ENCODE assay signal across 10 mouse cellular contexts in the genomic region with DNA sequence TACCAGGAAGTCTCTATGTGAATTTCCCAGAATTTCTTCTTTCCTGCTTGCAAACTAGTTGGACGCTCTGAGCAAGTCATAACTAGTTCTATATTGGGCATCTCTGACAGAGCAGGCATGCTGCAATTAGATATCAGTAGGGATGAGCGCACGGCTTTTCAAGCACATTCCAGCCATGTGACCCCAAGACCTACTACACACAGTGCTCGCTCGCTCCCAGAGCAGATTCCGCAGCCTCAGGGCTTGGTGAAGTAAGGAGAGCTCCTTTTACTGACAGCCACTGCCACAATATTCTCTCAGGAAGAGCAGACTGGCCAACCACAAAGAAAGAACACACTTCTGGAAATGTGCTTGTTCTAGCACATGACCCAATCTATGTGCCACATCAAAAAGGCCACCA. TPM values are rescaled to one million over a fixed set of nuclear protein-coding genes. Genes with fewer than 3 reads are reported as not detected.
A peak's percentile ranks its signal among the peaks of the same experiment; 100 is the strongest.
DNase-seq lines count a peak whose midpoint lies in the region; ATAC-seq and TF ChIP-seq lines count a peak whose summit lies in the region.
"Had no signal": no experiment of that assay in that cellular context is flagged by ENCODE, and none has a peak within 500 bp of the region (broad histone marks: within the 10 kb centered on the region; RNA-seq: fewer than 3 reads in every experiment).

No protein-coding gene starts in this region.

- intact Hi-C loops in gastrocnemius, adult 2 months (cut with DNase I), result no loop called here

- ATAC-seq in embryonic facial prominence, embryonic 11.5 days (replicated peaks; ENCODE audit: insufficient number of reproducible peaks, low FRiP score, low TSS enrichment, low read depth), result no peak
- ATAC-seq in heart, embryonic 15.5 days (replicated peaks; ENCODE audit: insufficient number of reproducible peaks, insufficient read depth, low FRiP score, low read depth), result peak; percentile 73
- ATAC-seq in midbrain, embryonic 14.5 days (ENCODE audit: low FRiP score, low TSS enrichment), result no peak

- no peaks in the 10 kb centered on the region for H3K4me1 ChIP-seq in embryonic facial prominence, embryonic 11.5 days (ENCODE audit: control insufficient read depth, insufficient read depth, low read length)
- peaks cover 81% of the 10 kb centered on the region for H3K4me1 ChIP-seq in heart, embryonic 15.5 days (replicated peaks)
- H3K4me1 ChIP-seq in midbrain, embryonic 14.5 days (ENCODE audit: control insufficient read depth, insufficient read depth, low read length), result no peaks in the 10 kb centered on the region

- H3K4me3 ChIP-seq in gastrocnemius, adult 2 months, result no peak overlapping the region
- H3K4me3 ChIP-seq in embryonic facial prominence, embryonic 11.5 days (ENCODE audit: low read depth, low read length), result no peak overlapping the region
- no peak overlapping the region for H3K4me3 ChIP-seq in heart, embryonic 15.5 days
- no peak overlapping the region for H3K4me3 ChIP-seq in midbrain, embryonic 14.5 days (replicated peaks; ENCODE audit: low read depth, low read length)

- no peak overlapping the region for H3K4me2 ChIP-seq in embryonic facial prominence, embryonic 11.5 days (ENCODE audit: low read depth, low read length)
- H3K4me2 ChIP-seq in heart, embryonic 15.5 days, result 0 out of 2 replicates have a peak overlapping the region, but pooled peaks have one; percentile 3
- no peak overlapping the region for H3K4me2 ChIP-seq in midbrain, embryonic 14.5 days (ENCODE audit: low read length)
- H3K4me2 ChIP-seq: lung, embryonic 14.5 days had no signal

- H3K36me3 ChIP-seq in embryonic facial prominence, embryonic 11.5 days (replicated peaks; ENCODE audit: control insufficient read depth, insufficient read depth, low read depth, low read length), result no peaks in the 10 kb centered on the region
- H3K36me3 ChIP-seq in heart, embryonic 15.5 days, result no peaks in the 10 kb centered on the region
- H3K36me3 ChIP-seq in midbrain, embryonic 14.5 days (ENCODE audit: control insufficient read depth, insufficient read depth, low read length), result no peaks in the 10 kb centered on the region

- DNase-seq in gastrocnemius, adult 2 months, result peak; percentile 77
- no peak for DNase-seq in gastrocnemius, postnatal 4 days (ENCODE audit: low spot score in 2 of 2)
- DNase-seq in 3T3-L1 (ENCODE audit: low read depth, low spot score), result peak; percentile 67
- DNase-seq in embryonic facial prominence, embryonic 11.5 days (ENCODE audit: low spot score), result peak; percentile 66
- DNase-seq in layer of hippocampus, adult 18-20 months (ENCODE audit: low spot score in 2 of 2), result no peak
- DNase-seq in yolk sac, embryonic 10.5 days (ENCODE audit: low spot score), result no peak
- DNase-seq in midbrain, embryonic 14.5 days, result no peak
- DNase-seq: lung, embryonic 14.5 days; right cerebral cortex, postnatal 14 days had no signal

- H3K27ac ChIP-seq in gastrocnemius, adult 2 months, result peak overlapping the region; percentile 88
- no peak overlapping the region for H3K27ac ChIP-seq in embryonic facial prominence, embryonic 11.5 days (replicated peaks; ENCODE audit: low read depth, low read length)
- H3K27ac ChIP-seq in heart, embryonic 15.5 days, result peak overlapping the region; percentile 78
- no peak overlapping the region for H3K27ac ChIP-seq in midbrain, embryonic 14.5 days (replicated peaks; ENCODE audit: low read depth, low read length)

- no peak overlapping the region for H3K9ac ChIP-seq in embryonic facial prominence, embryonic 11.5 days (replicated peaks; ENCODE audit: low read length)
- H3K9ac ChIP-seq in heart, embryonic 15.5 days, result no peak overlapping the region
- H3K9ac ChIP-seq in midbrain, embryonic 14.5 days (replicated peaks; ENCODE audit: low read length), result no peak overlapping the region
- H3K9ac ChIP-seq: lung, embryonic 14.5 days had no signal

- H3K9me3 ChIP-seq in embryonic facial prominence, embryonic 11.5 days (replicated peaks; ENCODE audit: control insufficient read depth, low read length), result no peaks in the 10 kb centered on the region
- H3K9me3 ChIP-seq in heart, embryonic 15.5 days (replicated peaks), result no peaks in the 10 kb centered on the region
- H3K9me3 ChIP-seq in midbrain, embryonic 14.5 days (ENCODE audit: control insufficient read depth, low read length), result no peaks in the 10 kb centered on the region

- no peaks in the 10 kb centered on the region for H3K27me3 ChIP-seq in embryonic facial prominence, embryonic 11.5 days (ENCODE audit: control insufficient read depth, insufficient read depth, low read length)
- H3K27me3 ChIP-seq in heart, embryonic 15.5 days, result no peaks in the 10 kb centered on the region
- H3K27me3 ChIP-seq in midbrain, embryonic 14.5 days (ENCODE audit: control insufficient read depth, insufficient read depth, low read length), result no peaks in the 10 kb centered on the region

- 23% methylated on average over 6 of the region's 6 CpGs for whole genome bisulfite sequencing in embryonic facial prominence, embryonic 11.5 days
- 28% methylated on average over 6 of the region's 6 CpGs for WGBS in heart, embryonic 15.5 days
- WGBS in midbrain, embryonic 14.5 days, result 82% methylated on average over 6 of the region's 6 CpGs

- no peak for TF ChIP-seq CTCF in gastrocnemius, adult 2 months (IDR thresholded peaks at IDR 0.05)

RNA-seq across cellular contexts. Expression of gene Arhgap10, which starts 36.0 kb away (rescaled TPM):
- total RNA-seq in gastrocnemius, adult 2 months (2021), result 10 to 100 TPM; 54.4 to 55.9 TPM
- 10 to 100 TPM; 74.6 to 74.9 TPM for total RNA-seq in gastrocnemius, postnatal 4 days (2021)
- polyA plus RNA-seq in embryonic facial prominence, embryonic 11.5 days (2014; fragmentation: Nextera tagmentation; extraction: Ambion mirVana), result 23.0 and 26.3 TPM in 2 replicates
- polyA plus RNA-seq in heart, embryonic 15.5 days (2015; fragmentation: Nextera tagmentation; extraction: Ambion mirVana), result 26.6 and 29.3 TPM in 2 replicates
- total RNA-seq in layer of hippocampus, adult 18-20 months (2021), result 10 to 100 TPM; 11.0 to 11.3 TPM
- 2.2 and 3.0 TPM in 2 replicates for polyA plus RNA-seq in midbrain, embryonic 14.5 days (2014; fragmentation: Nextera tagmentation; extraction: Ambion mirVana)

Comparison
In these comparisons a context has a peak if more than half of its experiments do, and no peak if none do; other contexts are left out.
1. DNase-seq: peak in gastrocnemius, adult 2 months (single experiment), 3T3-L1 (single experiment) and embryonic facial prominence, embryonic 11.5 days (single experiment); none in gastrocnemius, postnatal 4 days (0 of 2), layer of hippocampus, adult 18-20 months (0 of 2), yolk sac, embryonic 10.5 days (single experiment) and midbrain, embryonic 14.5 days (single experiment).
2. H3K27ac ChIP-seq: peak in gastrocnemius, adult 2 months (single experiment) and heart, embryonic 15.5 days (single experiment); none in embryonic facial prominence, embryonic 11.5 days (single experiment) and midbrain, embryonic 14.5 days (single experiment).
3. RNA of gene Arhgap10, which starts 36.0 kb away (total RNA-seq): 74.6 to 74.9 TPM in gastrocnemius, postnatal 4 days and 54.4 to 55.9 TPM in gastrocnemius, adult 2 months; 11.0 to 11.3 TPM in layer of hippocampus, adult 18-20 months; every median in the first group is over 4 times any median in the second.